Mouse (Mus musculus) midbrain, embryonic 13.5 days (tissue): ENCODE results near the gene Irf3. TPM values are rescaled to one million over a fixed set of nuclear protein-coding genes. Genes with fewer than 3 reads are reported as not detected.

Experiments used
- ATAC-seq: fragments of 200-750 bp; cut with Nextera tagmentation; 2 replicates; pipeline ENCODE4 v1.8.0; 2017; ENCODE audit warnings: mild to moderate bottlenecking, moderate TSS enrichment, moderate library complexity
- H3K27ac ChIP-seq: fragments of 300-500 bp; sonication (generic); 2 replicates; pipeline ENCODE4 v1.5.1; 2015; ENCODE audit warnings: inconsistent platforms, mild to moderate bottlenecking, moderate library complexity
- H3K27me3 ChIP-seq: fragments of 300-500 bp; sonication (generic); 2 replicates; pipeline ENCODE4 v1.6.1; 2015; ENCODE audit warnings: mild to moderate bottlenecking, inconsistent platforms
- H3K36me3 ChIP-seq: fragments of 300-500 bp; sonication (generic); 2 replicates; pipeline ENCODE4 v1.6.1; 2015; ENCODE audit warnings: mild to moderate bottlenecking, inconsistent platforms
- H3K4me1 ChIP-seq: fragments of 300-500 bp; sonication (generic); replicated peaks from 2 replicates; pipeline ENCODE4 v1.6.1; 2015; ENCODE audit warnings: inconsistent platforms
- H3K4me2 ChIP-seq: fragments of 300-500 bp; sonication (generic); replicated peaks from 2 replicates; pipeline ENCODE4 v1.6.1; 2015; ENCODE audit warnings: moderate library complexity, mild to moderate bottlenecking, inconsistent platforms
- H3K4me3 ChIP-seq: fragments of 300-500 bp; sonication (generic); replicated peaks from 2 replicates; pipeline ENCODE4 v1.5.1; 2015; ENCODE audit warnings: mild to moderate bottlenecking, inconsistent platforms
- H3K9ac ChIP-seq: fragments of 300-500 bp; sonication (generic); replicated peaks from 2 replicates; pipeline ENCODE4 v1.6.1; 2015; ENCODE audit warnings: mild to moderate bottlenecking, inconsistent platforms
- H3K9me3 ChIP-seq: fragments of 300-500 bp; sonication (generic); 2 replicates; pipeline ENCODE4 v1.6.1; 2016; ENCODE audit warnings: mild to moderate bottlenecking, inconsistent platforms
- WGBS: fragments of 180-500 bp; shearing (Covaris S2); methylation state at CpG from one replicate; pipeline ENCODE4 v1.1.7; 2015; 5-methylcytosine and 5-hydroxymethylcytosine counted together
- polyA plus RNA-seq: library from polyadenylated mRNA; unstranded; fragments of >200 nt; fragmentation: Nextera tagmentation; extraction: Ambion mirVana; gene quantifications from 2 replicates; pipeline ENCODE4 v1.2.1, GENCODE M21; 2015

Irf3 gene
- polyA plus RNA-seq, 1 experiment from 2014 or later, result 70.7 TPM

DNA sequence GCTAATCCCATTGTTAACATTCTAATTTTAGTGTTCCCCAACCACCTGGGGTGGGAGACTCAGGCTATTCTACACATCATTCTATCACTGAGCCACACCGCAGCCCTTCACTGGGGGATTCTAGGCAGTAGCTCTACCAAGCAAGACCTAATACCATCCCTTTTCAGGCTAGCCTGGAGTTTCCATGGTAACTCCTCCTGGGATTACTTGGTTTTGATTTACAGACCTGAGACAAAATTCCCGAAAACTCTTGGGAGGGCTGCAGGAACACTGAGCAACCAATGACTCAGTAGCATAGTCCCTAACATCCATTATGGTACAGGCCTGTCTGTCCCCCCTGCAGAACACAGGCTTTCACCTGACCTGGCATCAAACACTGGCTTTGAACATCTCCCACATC lies 28.8 kb downstream of the Irf3 start:
- Histone ChIP-seq H3K27me3 (no peaks in the 10 kb centered on the region), H3K4me2 (no peak overlapping the region), H3K36me3 (peaks cover 48% of the 10 kb centered on the region), H3K4me3 (no peak overlapping the region), H3K9ac (no peak overlapping the region), H3K27ac (peak overlapping the region; percentile 19), H3K4me1 (peaks cover 13% of the 10 kb centered on the region), H3K9me3 (no peaks in the 10 kb centered on the region)
- ATAC-seq, result peak; percentile 49
- WGBS, result 28% methylated on average over 2 of the region's 2 CpGs

GRCm38 (mm10) chr7:45027761-45028160 lies 30.3 kb downstream of the Irf3 start:
- Histone ChIP-seq H3K4me3 (no peak overlapping the region), H3K4me1 (peaks cover 13% of the 10 kb centered on the region), H3K27ac (no peak overlapping the region), H3K27me3 (no peaks in the 10 kb centered on the region), H3K9ac (no peak overlapping the region), H3K4me2 (no peak overlapping the region), H3K9me3 (no peaks in the 10 kb centered on the region), H3K36me3 (peaks cover 63% of the 10 kb centered on the region)
- WGBS, result 92% methylated on average over 9 of the region's 9 CpGs
- ATAC-seq, result no peak

- Histone ChIP-seq H3K9me3 (no peaks in the 10 kb centered on the region), H3K27ac (no peak overlapping the region), H3K4me3 (no peak overlapping the region), H3K4me1 (peaks cover 13% of the 10 kb centered on the region), H3K4me2 (no peak overlapping the region), H3K36me3 (peaks cover 69% of the 10 kb centered on the region), H3K9ac (no peak overlapping the region), H3K27me3 (no peaks in the 10 kb centered on the region)
- no peak for ATAC-seq
- WGBS, result 95% methylated on average over 11 of the region's 11 CpGs
Observed at GRCm38 (mm10) chr7:45028351-45028750, 30.9 kb downstream of the Irf3 start.

GRCm38 (mm10) chr7:45029995-45030394 lies 32.5 kb downstream of the Irf3 start:
- H3K4me3 ChIP-seq, result no peak overlapping the region
- no peak overlapping the region for H3K27ac ChIP-seq
- ATAC-seq, result no peak
- no peak overlapping the region for H3K4me2 ChIP-seq
- no peak overlapping the region for H3K9ac ChIP-seq
- no peaks in the 10 kb centered on the region for H3K9me3 ChIP-seq
- 94% methylated on average over 6 of the region's 6 CpGs for WGBS
- peaks cover 13% of the 10 kb centered on the region for H3K4me1 ChIP-seq
- peaks cover 85% of the 10 kb centered on the region for H3K36me3 ChIP-seq
- no peaks in the 10 kb centered on the region for H3K27me3 ChIP-seq

DNA sequence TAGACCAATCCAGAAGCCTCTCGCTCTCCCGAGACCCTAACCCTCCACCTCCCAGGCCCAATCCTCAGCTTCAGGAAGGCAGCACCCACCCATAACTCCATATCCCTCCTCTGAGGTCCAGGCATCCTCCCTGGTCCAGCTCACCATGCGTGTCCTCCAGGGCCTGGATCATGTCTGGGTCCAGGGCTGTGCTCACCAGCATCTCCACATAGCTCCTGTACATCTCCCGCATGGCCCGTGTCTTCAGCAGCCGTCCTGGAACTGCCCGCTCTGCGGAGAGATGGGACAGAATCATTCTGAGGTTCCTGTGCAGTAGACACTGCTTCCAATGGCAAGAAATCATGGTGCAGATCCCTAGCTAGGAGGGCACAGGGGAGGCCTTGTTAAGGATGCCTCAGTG lies 33.4 kb downstream of the Irf3 start:
- H3K27me3 ChIP-seq, result no peaks in the 10 kb centered on the region
- no peaks in the 10 kb centered on the region for H3K9me3 ChIP-seq
- no peak for ATAC-seq
- no peak overlapping the region for H3K9ac ChIP-seq
- H3K36me3 ChIP-seq, result peaks cover 94% of the 10 kb centered on the region
- H3K4me3 ChIP-seq, result no peak overlapping the region
- peaks cover 12% of the 10 kb centered on the region for H3K4me1 ChIP-seq
- no peak overlapping the region for H3K4me2 ChIP-seq
- H3K27ac ChIP-seq, result no peak overlapping the region
- WGBS, result 94% methylated on average over 8 of the region's 8 CpGs

GRCm38 (mm10) chr7:45033722-45034359 lies 36.4 kb downstream of the Irf3 start:
- Histone ChIP-seq H3K4me3 (no peak overlapping the region), H3K9ac (no peak overlapping the region), H3K4me1 (no peaks in the 10 kb centered on the region), H3K4me2 (no peak overlapping the region), H3K27ac (no peak overlapping the region), H3K27me3 (no peaks in the 10 kb centered on the region), H3K36me3 (peaks cover 99% of the 10 kb centered on the region), H3K9me3 (no peaks in the 10 kb centered on the region)
- WGBS, result 95% methylated on average over 19 of the region's 19 CpGs
- ATAC-seq, result no peak

- H3K4me1 ChIP-seq, result no peaks in the 10 kb centered on the region
- H3K4me2 ChIP-seq, result no peak overlapping the region
- no peak overlapping the region for H3K4me3 ChIP-seq
- H3K9me3 ChIP-seq, result no peaks in the 10 kb centered on the region
- H3K27ac ChIP-seq, result no peak overlapping the region
- WGBS, result 97% methylated on average over 3 of the region's 3 CpGs
- H3K27me3 ChIP-seq, result no peaks in the 10 kb centered on the region
- no peak overlapping the region for H3K9ac ChIP-seq
- ATAC-seq, result no peak
- peaks cover 99% of the 10 kb centered on the region for H3K36me3 ChIP-seq
Observed at GRCm38 (mm10) chr7:45035631-45036030, 38.2 kb downstream of the Irf3 start.

DNA sequence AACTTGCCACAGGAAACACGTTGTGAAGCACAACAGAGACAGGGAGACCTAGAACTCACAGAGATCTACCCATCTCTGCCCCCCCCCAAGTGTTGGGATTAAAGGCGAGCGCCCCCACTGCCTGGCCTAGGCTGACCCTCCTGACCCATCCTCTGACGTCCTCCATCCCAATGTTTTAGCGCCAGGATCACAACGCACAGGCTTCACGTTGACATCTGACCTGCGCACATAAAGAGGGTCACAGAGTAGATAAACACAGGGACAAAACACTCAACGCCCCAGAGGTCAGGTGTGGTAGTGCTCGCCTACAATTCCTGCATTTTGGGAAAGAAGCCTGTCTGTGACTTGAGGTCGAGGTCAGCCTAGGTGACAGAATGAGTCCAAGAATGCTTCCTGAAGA lies 39.3 kb downstream of the Irf3 start:
- no peak overlapping the region for H3K27ac ChIP-seq
- H3K9me3 ChIP-seq, result no peaks in the 10 kb centered on the region
- H3K4me1 ChIP-seq, result no peaks in the 10 kb centered on the region
- H3K9ac ChIP-seq, result no peak overlapping the region
- H3K27me3 ChIP-seq, result no peaks in the 10 kb centered on the region
- 93% methylated on average over 11 of the region's 11 CpGs for WGBS
- no peak overlapping the region for H3K4me3 ChIP-seq
- H3K4me2 ChIP-seq, result no peak overlapping the region
- peaks cover 99% of the 10 kb centered on the region for H3K36me3 ChIP-seq
- ATAC-seq, result no peak

DNA sequence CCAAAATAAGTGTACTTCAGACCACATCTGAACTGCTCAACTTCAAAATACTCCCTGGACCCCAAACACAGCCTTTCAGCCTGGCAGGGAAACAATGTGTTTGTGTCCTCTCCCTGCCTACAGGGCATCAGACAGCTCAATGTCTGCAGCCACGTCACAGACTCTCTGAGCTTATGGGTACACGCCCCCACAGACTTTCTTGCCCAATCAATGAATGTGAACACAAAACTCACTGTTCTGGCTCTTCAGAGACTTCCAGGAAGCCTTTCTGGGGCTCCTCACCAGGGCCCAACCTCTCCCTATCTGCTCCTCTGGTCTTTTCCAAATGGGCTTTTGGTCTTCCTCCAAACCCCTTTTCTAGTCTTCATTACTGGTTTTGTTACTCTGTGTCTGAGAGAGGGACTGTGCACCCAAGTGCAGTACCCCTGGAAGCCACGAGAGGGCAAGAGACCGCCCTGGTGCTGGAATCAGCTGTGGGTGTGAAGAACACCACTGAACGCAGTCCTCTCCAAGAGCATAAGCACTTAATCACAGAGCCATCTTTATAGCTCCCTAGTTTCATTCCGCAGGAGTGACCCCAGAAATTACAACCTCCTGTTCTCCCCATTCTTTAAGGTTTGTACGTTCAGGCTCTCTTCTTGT lies 40.4 kb downstream of the Irf3 start:
- H3K36me3 ChIP-seq, result peaks cover 99% of the 10 kb centered on the region
- no peak overlapping the region for H3K4me2 ChIP-seq
- no peak for ATAC-seq
- no peak overlapping the region for H3K27ac ChIP-seq
- H3K27me3 ChIP-seq, result no peaks in the 10 kb centered on the region
- no peaks in the 10 kb centered on the region for H3K9me3 ChIP-seq
- H3K9ac ChIP-seq, result no peak overlapping the region
- H3K4me3 ChIP-seq, result no peak overlapping the region
- 67% methylated on average over 7 of the region's 7 CpGs for WGBS
- H3K4me1 ChIP-seq, result no peaks in the 10 kb centered on the region

- Histone ChIP-seq H3K4me2 (no peak overlapping the region), H3K9me3 (no peaks in the 10 kb centered on the region), H3K27ac (no peak overlapping the region), H3K4me3 (no peak overlapping the region), H3K36me3 (peaks cover 99% of the 10 kb centered on the region), H3K9ac (no peak overlapping the region), H3K4me1 (no peaks in the 10 kb centered on the region), H3K27me3 (no peaks in the 10 kb centered on the region)
- WGBS, result 97% methylated on average over 9 of the region's 9 CpGs
- ATAC-seq, result no peak
Observed at GRCm38 (mm10) chr7:45038411-45038810, 41.0 kb downstream of the Irf3 start.

GRCm38 (mm10) chr7:45040851-45041250 lies 43.4 kb downstream of the Irf3 start:
- H3K4me2 ChIP-seq, result no peak overlapping the region
- no peak overlapping the region for H3K9ac ChIP-seq
- H3K36me3 ChIP-seq, result peaks cover 99% of the 10 kb centered on the region
- H3K9me3 ChIP-seq, result no peaks in the 10 kb centered on the region
- H3K4me3 ChIP-seq, result no peak overlapping the region
- WGBS, result 96% methylated on average over 9 of the region's 9 CpGs
- no peaks in the 10 kb centered on the region for H3K4me1 ChIP-seq
- H3K27ac ChIP-seq, result no peak overlapping the region
- no peaks in the 10 kb centered on the region for H3K27me3 ChIP-seq
- ATAC-seq, result no peak

GRCm38 (mm10) chr7:45043307-45043706 lies 45.9 kb downstream of the Irf3 start:
- no peak for ATAC-seq
- H3K4me3 ChIP-seq, result no peak overlapping the region
- no peak overlapping the region for H3K27ac ChIP-seq
- H3K4me1 ChIP-seq, result no peaks in the 10 kb centered on the region; the same call in 1 of the 2 replicates
- no peak overlapping the region for H3K4me2 ChIP-seq
- WGBS, result 96% methylated on average over 14 of the region's 14 CpGs
- no peaks in the 10 kb centered on the region for H3K27me3 ChIP-seq
- H3K36me3 ChIP-seq, result peaks cover 99% of the 10 kb centered on the region
- no peaks in the 10 kb centered on the region for H3K9me3 ChIP-seq
- H3K9ac ChIP-seq, result no peak overlapping the region

- Histone ChIP-seq H3K36me3 (peaks cover 99% of the 10 kb centered on the region), H3K4me2 (no peak overlapping the region), H3K9me3 (no peaks in the 10 kb centered on the region), H3K27ac (no peak overlapping the region), H3K27me3 (no peaks in the 10 kb centered on the region), H3K9ac (no peak overlapping the region), H3K4me3 (no peak overlapping the region), H3K4me1 (peaks cover 11% of the 10 kb centered on the region)
- ATAC-seq, result no peak
- WGBS, result 93% methylated on average over 22 of the region's 22 CpGs
Observed at GRCm38 (mm10) chr7:45045741-45046140, 48.3 kb downstream of the Irf3 start.
